Mouse (Mus musculus): ENCODE data around the gene Prpf4. TPM values are rescaled to one million over a fixed set of nuclear protein-coding genes. Genes with fewer than 3 reads are reported as not detected.
A peak's percentile ranks its signal among the peaks of the same experiment; 100 is the strongest.

The Prpf4 gene
- polyA plus RNA-seq, 1 experiment from 2014 or later = 6.9 TPM

DNA sequence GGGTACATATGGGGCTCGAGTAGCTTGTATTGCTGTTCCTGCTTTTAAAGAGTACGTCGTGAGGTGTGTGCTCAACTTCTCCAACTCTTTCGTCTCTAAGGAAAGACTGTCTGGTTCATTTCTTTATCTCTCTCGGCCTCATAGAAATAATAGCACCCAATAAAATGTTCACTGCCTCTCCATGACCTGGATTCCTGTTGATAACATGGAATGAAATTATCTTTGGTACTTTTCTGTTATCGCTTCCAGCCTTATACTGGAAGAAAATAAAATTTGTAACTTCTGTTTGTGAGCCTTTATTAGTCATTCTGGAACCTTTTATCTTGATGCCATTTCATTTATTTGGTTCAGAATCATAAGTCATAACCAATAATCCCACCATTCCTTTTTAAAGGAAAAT, 25.4 kb upstream of the Prpf4 start:
- Histone ChIP-seq H3K9me3 (ENCODE audit: control insufficient read depth) (no peaks in the 10 kb centered on the region), H3K27me3 (replicated peaks; ENCODE audit: control insufficient read depth, insufficient read depth, low read length) (no peaks in the 10 kb centered on the region), H3K36me3 (ENCODE audit: control insufficient read depth, insufficient read depth) (peaks cover 17% of the 10 kb centered on the region), H3K4me3 (ENCODE audit: low read depth, low read length) (no peak overlapping the region), H3K4me1 (replicated peaks; ENCODE audit: control insufficient read depth, insufficient read depth, low read length) (peaks cover 3% of the 10 kb centered on the region; the same call in 1 of the 2 replicates), H3K9ac (ENCODE audit: low read depth, low read length) (no peak overlapping the region), H3K27ac (ENCODE audit: low read depth, low read length) (peak overlapping the region; percentile 82), H3K4me2 (replicated peaks; ENCODE audit: low read depth) (peak overlapping the region; percentile 14; the same call in 1 of the 2 replicates)
- 44% methylated on average over 6 of the region's 6 CpGs for WGBS
- no peak for ATAC-seq
- TF ChIP-seq CTCF (IDR thresholded peaks at IDR 0.05; ENCODE audit: low read depth) = no peak

DNA sequence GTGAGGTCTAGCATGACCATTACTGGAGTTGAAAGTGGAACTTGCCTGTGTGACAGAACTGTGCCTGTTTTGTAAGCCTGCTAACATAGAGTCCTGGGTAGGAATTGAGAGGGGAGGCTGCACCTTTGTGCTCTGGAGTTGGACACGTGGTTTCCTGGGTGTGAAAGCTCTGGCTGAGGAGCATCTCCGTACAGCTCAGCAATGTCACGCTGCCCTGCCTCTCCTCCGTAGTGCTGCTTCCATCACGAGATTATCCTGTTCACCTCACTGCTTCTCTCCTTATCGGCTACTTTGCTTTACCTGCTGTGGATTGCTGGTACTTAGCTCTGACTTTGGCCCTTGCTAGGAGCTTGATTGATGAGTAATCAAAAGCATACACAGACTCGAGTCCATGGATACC, 24.8 kb upstream of the Prpf4 start:
- 0 out of 2 replicates have a peak overlapping the region, but pooled peaks have one; percentile 14 for H3K4me2 ChIP-seq (replicated peaks; ENCODE audit: low read depth)
- TF ChIP-seq CTCF (IDR thresholded peaks at IDR 0.05; ENCODE audit: low read depth) = no peak
- H3K9ac ChIP-seq (ENCODE audit: low read depth, low read length) = no peak overlapping the region
- no peaks in the 10 kb centered on the region for H3K9me3 ChIP-seq (ENCODE audit: control insufficient read depth)
- no peak overlapping the region for H3K4me3 ChIP-seq (ENCODE audit: low read depth, low read length)
- peaks cover 3% of the 10 kb centered on the region; the same call in 1 of the 2 replicates for H3K4me1 ChIP-seq (replicated peaks; ENCODE audit: control insufficient read depth, insufficient read depth, low read length)
- peak overlapping the region; percentile 63; the same call in 1 of the 2 replicates for H3K27ac ChIP-seq (ENCODE audit: low read depth, low read length)
- H3K36me3 ChIP-seq (ENCODE audit: control insufficient read depth, insufficient read depth) = peaks cover 22% of the 10 kb centered on the region
- ATAC-seq = peak; percentile 74
- 46% methylated on average over 7 of the region's 7 CpGs for WGBS
- no peaks in the 10 kb centered on the region for H3K27me3 ChIP-seq (replicated peaks; ENCODE audit: control insufficient read depth, insufficient read depth, low read length)

DNA sequence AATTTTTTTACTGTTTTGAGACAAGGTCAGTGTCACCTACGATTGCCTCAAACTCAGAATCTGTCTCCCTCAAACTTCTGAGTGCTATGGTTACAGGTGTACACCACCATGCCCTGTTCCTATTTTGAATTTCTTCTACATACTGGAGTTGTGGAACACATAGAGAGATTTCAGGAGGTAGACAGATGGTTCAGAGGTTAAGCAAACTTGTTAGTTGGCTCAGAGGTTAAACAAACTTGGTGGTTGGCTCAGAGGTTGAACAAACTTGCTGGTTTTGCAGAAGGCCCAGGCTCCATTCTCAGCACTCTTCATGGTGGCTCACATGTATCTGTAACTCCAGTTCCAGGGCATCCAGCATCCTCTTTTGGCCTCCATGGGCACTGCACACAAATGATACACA, 24.4 kb upstream of the Prpf4 start:
- H3K4me2 ChIP-seq (replicated peaks; ENCODE audit: low read depth) = no peak overlapping the region
- WGBS = 57% methylated on average over 1 of the region's 1 CpGs
- no peak overlapping the region for H3K4me3 ChIP-seq (ENCODE audit: low read depth, low read length)
- peaks cover 3% of the 10 kb centered on the region; the same call in 1 of the 2 replicates for H3K4me1 ChIP-seq (replicated peaks; ENCODE audit: control insufficient read depth, insufficient read depth, low read length)
- H3K27ac ChIP-seq (ENCODE audit: low read depth, low read length) = peak overlapping the region; percentile 63; the same call in 1 of the 2 replicates
- no peak for TF ChIP-seq CTCF (IDR thresholded peaks at IDR 0.05; ENCODE audit: low read depth)
- no peak overlapping the region for H3K9ac ChIP-seq (ENCODE audit: low read depth, low read length)
- no peaks in the 10 kb centered on the region for H3K9me3 ChIP-seq (ENCODE audit: control insufficient read depth)
- no peak for ATAC-seq
- peaks cover 22% of the 10 kb centered on the region for H3K36me3 ChIP-seq (ENCODE audit: control insufficient read depth, insufficient read depth)
- H3K27me3 ChIP-seq (replicated peaks; ENCODE audit: control insufficient read depth, insufficient read depth, low read length) = no peaks in the 10 kb centered on the region

DNA sequence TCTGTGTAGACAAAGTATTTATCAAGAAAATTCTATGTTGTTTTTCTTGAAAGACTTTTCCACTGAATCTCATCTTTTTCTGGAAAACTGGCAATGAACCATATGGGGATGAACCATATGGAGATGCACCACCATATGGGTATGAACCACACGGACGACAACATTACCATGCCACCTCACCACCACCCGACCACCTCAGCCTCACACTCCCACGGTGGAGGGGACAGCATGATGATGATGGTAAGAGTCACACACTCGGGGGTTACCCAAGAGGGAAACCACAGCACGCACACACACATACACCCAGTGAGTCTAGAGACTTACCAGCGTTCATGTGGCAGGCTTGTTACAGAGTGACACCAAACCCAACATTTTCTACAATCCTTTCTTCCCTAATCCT, 23.2 kb upstream of the Prpf4 start:
- Histone ChIP-seq H3K4me3 (ENCODE audit: low read depth, low read length) (no peak overlapping the region), H3K4me1 (replicated peaks; ENCODE audit: control insufficient read depth, insufficient read depth, low read length) (peaks cover 3% of the 10 kb centered on the region), H3K36me3 (ENCODE audit: control insufficient read depth, insufficient read depth) (peaks cover 22% of the 10 kb centered on the region), H3K4me2 (replicated peaks; ENCODE audit: low read depth) (no peak overlapping the region), H3K27ac (ENCODE audit: low read depth, low read length) (no peak overlapping the region), H3K9me3 (ENCODE audit: control insufficient read depth) (no peaks in the 10 kb centered on the region), H3K9ac (ENCODE audit: low read depth, low read length) (no peak overlapping the region), H3K27me3 (replicated peaks; ENCODE audit: control insufficient read depth, insufficient read depth, low read length) (no peaks in the 10 kb centered on the region)
- no peak for ATAC-seq
- WGBS = 91% methylated on average over 7 of the region's 7 CpGs
- no peak for TF ChIP-seq CTCF (IDR thresholded peaks at IDR 0.05; ENCODE audit: low read depth)

DNA sequence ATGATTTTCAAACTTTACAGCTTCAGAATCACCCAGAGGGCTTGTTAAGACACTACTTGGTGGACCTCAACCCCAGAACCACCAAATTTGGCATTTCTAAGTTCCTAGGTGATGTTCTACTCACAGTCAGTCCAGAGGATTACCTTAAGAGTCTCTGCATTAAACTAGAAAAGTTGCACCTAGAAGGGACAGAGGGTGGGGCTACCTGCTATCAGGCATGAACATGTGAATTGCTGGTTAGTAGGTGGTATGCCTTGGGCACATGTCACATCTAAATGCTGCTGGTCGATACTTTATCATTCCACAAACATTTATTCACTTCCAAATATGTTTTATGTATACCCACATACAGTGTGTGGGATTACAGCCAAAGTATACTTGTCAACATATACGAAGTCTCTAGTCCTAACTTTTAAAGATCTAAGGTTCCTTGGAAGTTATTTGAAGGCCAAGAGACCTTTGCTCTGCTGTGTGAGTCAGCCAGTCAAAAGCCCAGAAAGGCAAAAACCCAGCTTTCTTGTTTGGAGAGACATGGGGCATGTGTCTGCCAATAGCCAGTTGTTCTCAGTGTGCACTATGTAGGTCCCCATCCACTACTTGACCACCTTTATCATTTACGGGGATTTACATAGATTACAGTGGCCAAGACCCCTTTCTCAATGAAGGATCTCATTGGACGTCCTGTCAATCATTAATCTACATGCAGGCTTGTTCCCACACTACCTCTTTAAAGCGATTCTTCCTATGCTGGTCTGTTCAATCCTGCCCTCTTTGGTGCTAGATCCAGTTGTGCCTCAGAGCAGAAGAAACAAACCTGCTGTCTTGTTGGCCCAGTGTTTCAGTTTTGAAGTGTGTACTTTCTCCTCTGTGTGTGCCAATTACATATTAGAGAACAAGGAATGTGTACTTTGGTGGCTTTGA, 18.7 kb upstream of the Prpf4 start:
- Histone ChIP-seq H3K9ac (ENCODE audit: low read depth, low read length) (no peak overlapping the region), H3K4me2 (replicated peaks; ENCODE audit: low read depth) (no peak overlapping the region), H3K4me1 (replicated peaks; ENCODE audit: control insufficient read depth, insufficient read depth, low read length) (no peaks in the 10 kb centered on the region; the same call in 1 of the 2 replicates), H3K9me3 (ENCODE audit: control insufficient read depth) (no peaks in the 10 kb centered on the region), H3K27ac (ENCODE audit: low read depth, low read length) (peak overlapping the region; percentile 54), H3K4me3 (ENCODE audit: low read depth, low read length) (no peak overlapping the region), H3K27me3 (replicated peaks; ENCODE audit: control insufficient read depth, insufficient read depth, low read length) (no peaks in the 10 kb centered on the region), H3K36me3 (ENCODE audit: control insufficient read depth, insufficient read depth) (peaks cover 40% of the 10 kb centered on the region)
- ATAC-seq = peak; percentile 48; the same call in 1 of the 2 replicates
- WGBS = 37% methylated on average over 5 of the region's 5 CpGs
- no peak for TF ChIP-seq CTCF (IDR thresholded peaks at IDR 0.05; ENCODE audit: low read depth)

DNA sequence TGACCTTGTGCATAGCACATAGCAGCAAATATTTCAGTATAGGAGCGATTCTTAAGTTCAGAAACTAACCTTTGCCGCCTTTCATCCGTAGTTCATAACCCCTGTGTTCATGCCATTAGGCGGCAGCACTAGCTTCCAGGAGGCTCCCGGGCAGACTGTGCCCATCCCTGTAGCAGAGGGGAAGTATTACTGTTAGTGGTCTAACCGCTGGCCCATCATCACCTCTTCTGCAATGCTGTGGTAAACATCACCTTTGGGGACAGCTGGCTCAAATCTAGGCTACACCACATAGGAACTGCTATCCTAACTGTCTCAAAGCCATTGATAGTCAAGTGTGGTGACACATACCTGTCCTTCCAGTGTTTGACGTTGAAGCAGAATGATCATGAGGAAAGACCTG, 16.7 kb upstream of the Prpf4 start:
- no peak overlapping the region for H3K9ac ChIP-seq (ENCODE audit: low read depth, low read length)
- peak; percentile 28; the same call in 1 of the 2 replicates for TF ChIP-seq CTCF (IDR thresholded peaks at IDR 0.05; ENCODE audit: low read depth)
- H3K9me3 ChIP-seq (ENCODE audit: control insufficient read depth) = no peaks in the 10 kb centered on the region
- H3K4me2 ChIP-seq (replicated peaks; ENCODE audit: low read depth) = no peak overlapping the region
- no peak overlapping the region for H3K4me3 ChIP-seq (ENCODE audit: low read depth, low read length)
- peaks cover 44% of the 10 kb centered on the region for H3K36me3 ChIP-seq (ENCODE audit: control insufficient read depth, insufficient read depth)
- no peak overlapping the region; the same call in 1 of the 2 replicates for H3K27ac ChIP-seq (ENCODE audit: low read depth, low read length)
- ATAC-seq = no peak
- WGBS = 84% methylated on average over 7 of the region's 7 CpGs
- no peaks in the 10 kb centered on the region; the same call in 1 of the 2 replicates for H3K4me1 ChIP-seq (replicated peaks; ENCODE audit: control insufficient read depth, insufficient read depth, low read length)
- no peaks in the 10 kb centered on the region for H3K27me3 ChIP-seq (replicated peaks; ENCODE audit: control insufficient read depth, insufficient read depth, low read length)

Measured in intestine, postnatal 0 days (tissue).